Mouse (Mus musculus) cerebellum, postnatal 14 days (tissue): ENCODE data around the gene Zfp51.
"Not testable (repeated sequence)": the region's sequence is repeated elsewhere in the genome, so short reads cannot be mapped to it uniquely, and the experiment has no call there.

Source experiments
- DNase-seq, 2 experiments: peaks; one replicate each; pipeline ENCODE4 v3.0.0; 2021; ENCODE audit warnings: mixed read lengths in 2 of 2

The Zfp51 gene

DNA sequence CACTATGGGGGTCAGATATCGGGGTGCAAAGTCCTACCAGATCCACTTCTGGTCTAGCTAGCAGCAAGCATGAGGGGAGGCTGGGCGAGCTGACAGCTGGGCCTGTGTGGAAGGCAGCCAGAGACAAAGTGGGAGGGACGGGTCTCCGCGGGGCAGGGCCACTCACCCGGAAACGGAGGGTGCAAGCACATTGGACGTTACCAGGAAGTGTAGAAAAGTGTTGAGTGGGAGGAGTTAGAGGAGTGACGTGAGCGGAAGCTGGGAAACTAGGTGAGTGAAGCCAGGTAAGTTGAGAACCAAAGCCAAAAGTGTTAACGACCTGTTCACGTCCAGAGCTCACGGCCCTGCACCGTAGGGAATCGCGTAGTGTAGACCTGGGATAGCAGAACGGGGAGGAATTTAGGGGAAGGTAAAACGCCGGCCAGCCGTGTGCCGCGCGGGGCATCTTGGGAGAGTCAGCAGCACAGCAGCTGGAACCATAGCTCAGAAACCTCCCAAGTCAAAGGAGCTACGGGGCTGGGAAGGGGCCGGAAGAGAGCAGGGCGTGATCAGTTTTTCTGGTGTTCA is at the start of gene Zfp51:
TSS of gene Zfp51 (plus strand) at position 237 of the 567 bp plus-strand sequence.
- DNase-seq: peak; percentile 87 to 88

GRCm38 (mm10) chr17:21422664-21423599 is 27.2 kb upstream of the Zfp51 start, which contains the start of gene Zfp54:
Zfp54 (plus strand) TSS chr17:21423227.
- DNase-seq: peak; percentile 63 to 68

DNA sequence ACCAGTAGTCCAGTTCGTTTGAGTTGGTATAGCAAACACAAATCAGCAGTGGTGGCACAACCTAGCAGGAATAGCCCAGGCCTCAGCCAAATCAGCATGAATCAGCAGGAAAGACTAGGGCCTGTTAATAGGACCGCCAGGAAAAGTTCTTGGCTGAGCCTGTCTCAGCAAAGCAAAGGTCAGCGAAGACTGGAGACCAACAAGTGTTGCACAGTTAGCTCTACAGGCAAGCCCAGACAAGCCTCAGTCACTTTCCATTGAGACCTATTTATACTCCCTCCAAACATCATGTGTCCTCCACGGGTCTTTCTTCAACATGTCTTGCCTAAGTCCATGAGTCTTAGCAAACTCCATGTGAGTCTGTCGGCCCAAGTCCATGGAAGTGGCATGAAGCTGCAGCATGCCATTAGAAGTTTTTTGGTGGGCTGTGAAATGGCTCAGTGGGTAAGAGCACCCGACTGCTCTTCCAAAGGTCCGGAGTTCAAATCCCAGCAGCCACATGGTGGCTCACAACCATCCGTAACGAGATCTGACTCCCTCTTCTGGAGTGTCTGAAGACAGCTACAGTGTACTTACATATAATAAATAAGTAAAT is 11.3 kb upstream of the Zfp51 start:
- not testable (repeated sequence) for DNase-seq

GRCm38 (mm10) chr17:21449669-21450068 is 505 bp upstream of the Zfp51 start:
- peak; percentile 78 to 81 for DNase-seq

DNA sequence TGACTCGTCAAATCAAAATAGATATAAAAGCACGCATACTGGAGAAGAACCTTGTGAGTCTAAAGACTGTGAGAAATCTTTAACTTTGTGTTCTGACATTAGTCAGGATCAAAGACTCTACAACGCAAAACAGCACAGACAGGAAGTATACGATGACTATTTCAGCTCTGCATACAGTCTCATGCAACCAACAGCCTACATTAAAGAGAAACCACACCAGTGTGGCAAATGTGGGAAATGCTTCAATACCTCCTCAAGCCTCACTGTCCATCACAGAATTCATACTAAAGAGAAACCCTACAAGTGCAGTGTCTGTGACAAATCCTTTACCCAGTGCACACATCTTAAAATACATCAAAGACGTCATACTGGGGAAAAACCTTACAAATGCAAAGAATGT is 13.4 kb downstream of the Zfp51 start:
- no peak for DNase-seq

- no peak for DNase-seq
Measured at GRCm38 (mm10) chr17:21472032-21472652, 22.0 kb downstream of the Zfp51 start.

GRCm38 (mm10) chr17:21472653-21473307 is 22.6 kb downstream of the Zfp51 start:
- no peak for DNase-seq

- no peak for DNase-seq
Measured at GRCm38 (mm10) chr17:21473362-21474190, 23.4 kb downstream of the Zfp51 start.

- not testable (repeated sequence) for DNase-seq
Measured at GRCm38 (mm10) chr17:21474729-21475128, 24.6 kb downstream of the Zfp51 start.

DNA sequence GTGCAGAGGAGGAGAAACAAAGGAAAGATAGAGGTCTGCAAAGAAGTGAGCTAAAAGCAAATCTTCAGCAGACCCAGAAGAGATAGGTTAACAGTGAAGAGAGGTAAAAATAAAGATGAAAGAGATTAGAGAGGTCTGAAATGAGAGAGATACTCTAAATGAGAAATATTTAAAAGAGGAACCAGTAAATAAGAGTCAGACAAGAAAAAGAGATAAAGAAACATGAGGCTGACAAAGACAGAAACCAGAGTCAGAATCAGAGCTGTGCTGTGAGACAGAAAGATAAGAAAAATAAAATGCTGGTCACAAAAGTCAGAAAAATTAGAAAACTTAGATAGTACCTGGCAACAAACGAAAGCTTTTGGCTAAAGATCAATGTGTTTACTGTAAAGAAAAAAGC is 25.1 kb downstream of the Zfp51 start:
- not testable (repeated sequence) for DNase-seq

DNA sequence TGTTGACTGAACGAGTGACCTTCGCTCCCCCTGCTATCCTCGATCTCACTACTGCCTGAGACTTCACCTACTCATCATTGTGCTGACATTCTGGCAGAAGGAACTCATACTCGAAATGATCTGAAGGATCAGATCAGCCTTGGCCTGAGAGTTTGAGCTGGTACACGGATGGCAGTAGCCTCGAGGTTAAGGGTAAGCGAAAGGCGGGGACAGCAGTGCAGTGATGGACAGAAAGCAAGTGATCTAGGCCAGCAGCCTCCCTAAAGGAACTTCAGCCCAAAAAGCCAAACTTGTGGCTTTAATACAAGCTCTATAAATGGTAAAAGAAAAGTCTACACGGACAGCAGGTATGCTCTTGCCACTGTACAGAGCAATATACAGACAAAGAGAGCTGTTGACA is 26.2 kb downstream of the Zfp51 start:
- not testable (repeated sequence) for DNase-seq

- DNase-seq: not testable (repeated sequence)
Measured at GRCm38 (mm10) chr17:21478103-21478777, 28.1 kb downstream of the Zfp51 start.

GRCm38 (mm10) chr17:21488760-21489499 is 38.8 kb downstream of the Zfp51 start, which contains the start of gene Zfp53:
Zfp53 (plus strand) TSS chr17:21488998.
- peak; percentile 79 to 82 for DNase-seq

DNA sequence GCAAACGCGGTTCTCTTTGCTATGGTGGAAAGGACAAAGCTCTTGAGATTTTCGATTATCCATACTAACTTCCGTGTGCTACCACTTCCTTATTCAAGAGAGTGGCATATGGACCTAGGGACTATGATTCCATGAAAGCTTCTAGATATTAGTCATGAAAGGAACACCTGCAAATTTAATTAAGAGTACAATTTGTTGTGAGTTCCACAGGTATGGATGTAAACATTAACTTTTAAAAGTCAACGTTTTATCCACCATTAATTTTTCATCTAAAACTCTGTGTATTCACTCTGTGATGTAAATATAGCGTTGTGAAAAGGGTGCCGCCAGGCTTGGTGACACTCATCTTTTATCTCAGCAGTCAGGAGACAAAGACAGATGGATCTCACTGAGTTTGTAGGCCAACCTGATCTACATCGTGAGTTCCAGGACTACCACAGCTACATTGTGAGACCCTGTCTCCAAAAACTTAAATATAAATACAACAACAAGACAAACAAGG is 39.4 kb downstream of the Zfp51 start:
- DNase-seq: no peak

DNA sequence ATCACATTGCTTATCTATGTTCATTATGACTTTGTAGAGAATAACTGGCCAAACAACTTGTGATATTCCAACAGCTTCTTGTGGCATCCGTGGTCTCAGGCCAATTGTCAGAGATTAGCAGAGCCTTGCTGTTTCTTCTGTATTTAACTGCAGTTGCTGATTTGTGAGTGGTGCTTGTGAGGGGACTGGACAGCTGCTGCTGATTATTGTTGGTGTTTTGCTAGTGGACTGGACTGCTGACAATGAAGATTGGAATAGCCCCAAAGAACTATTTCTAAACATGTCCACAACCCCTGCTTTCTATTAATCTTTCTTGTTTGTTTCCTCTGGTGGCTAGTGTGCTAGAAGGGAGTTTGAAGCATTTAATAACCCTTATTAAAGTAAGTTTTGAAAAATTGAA is 51.2 kb downstream of the Zfp51 start:
- DNase-seq: no peak

GRCm38 (mm10) chr17:21504524-21504923 is 54.4 kb downstream of the Zfp51 start:
- DNase-seq: no peak

- DNase-seq: no peak
Measured at GRCm38 (mm10) chr17:21506258-21506657, 56.1 kb downstream of the Zfp51 start.

- no peak for DNase-seq
Measured at GRCm38 (mm10) chr17:21509756-21510155, 59.6 kb downstream of the Zfp51 start.
